Mouse (Mus musculus) midbrain, embryonic 10.5 days (tissue): ENCODE results near the gene Nphp1. TPM values are rescaled to one million over a fixed set of nuclear protein-coding genes. Genes with fewer than 3 reads are reported as not detected.

Experiments used
- DNase-seq: peaks from one replicate; pipeline ENCODE4 v3.0.0-alpha.2; 2017; ENCODE audit warnings: low spot score
- H3K27ac ChIP-seq: fragments of 300-500 bp; sonication (generic); replicated peaks from 2 replicates; pipeline ENCODE4 v1.5.1; 2016; ENCODE audit warnings: mild to moderate bottlenecking
- H3K27me3 ChIP-seq: fragments of 300-500 bp; sonication (generic); 2 replicates; pipeline ENCODE4 v1.6.1; 2016; ENCODE audit warnings: low read depth, mild to moderate bottlenecking; ENCODE audit not compliant: poor library complexity, severe bottlenecking
- H3K36me3 ChIP-seq: fragments of 300-500 bp; sonication (generic); 2 replicates; pipeline ENCODE4 v1.6.1; 2016; ENCODE audit warnings: mild to moderate bottlenecking, moderate library complexity
- H3K4me1 ChIP-seq: fragments of 300-500 bp; sonication (generic); 2 replicates; pipeline ENCODE4 v1.6.1; 2016
- H3K4me3 ChIP-seq: fragments of 300-500 bp; sonication (generic); 2 replicates; pipeline ENCODE4 v1.5.1; 2016; ENCODE audit warnings: mild to moderate bottlenecking, moderate library complexity
- H3K9me3 ChIP-seq: fragments of 300-500 bp; sonication (generic); replicated peaks from 2 replicates; pipeline ENCODE4 v1.6.1; 2016; ENCODE audit warnings: mild to moderate bottlenecking
- WGBS: fragments of 180-500 bp; shearing (Covaris S2); methylation state at CpG from one replicate; pipeline ENCODE4 v1.1.7; 2016; 5-methylcytosine and 5-hydroxymethylcytosine counted together
- polyA plus RNA-seq: library from polyadenylated mRNA; unstranded; fragments of >200 nt; fragmentation: Nextera tagmentation; extraction: Ambion mirVana; gene quantifications from 2 replicates; pipeline ENCODE4 v1.2.1, GENCODE M21; 2016

Gene Nphp1
- polyA plus RNA-seq, 1 experiment from 2014 or later, result 45.1 TPM

DNA sequence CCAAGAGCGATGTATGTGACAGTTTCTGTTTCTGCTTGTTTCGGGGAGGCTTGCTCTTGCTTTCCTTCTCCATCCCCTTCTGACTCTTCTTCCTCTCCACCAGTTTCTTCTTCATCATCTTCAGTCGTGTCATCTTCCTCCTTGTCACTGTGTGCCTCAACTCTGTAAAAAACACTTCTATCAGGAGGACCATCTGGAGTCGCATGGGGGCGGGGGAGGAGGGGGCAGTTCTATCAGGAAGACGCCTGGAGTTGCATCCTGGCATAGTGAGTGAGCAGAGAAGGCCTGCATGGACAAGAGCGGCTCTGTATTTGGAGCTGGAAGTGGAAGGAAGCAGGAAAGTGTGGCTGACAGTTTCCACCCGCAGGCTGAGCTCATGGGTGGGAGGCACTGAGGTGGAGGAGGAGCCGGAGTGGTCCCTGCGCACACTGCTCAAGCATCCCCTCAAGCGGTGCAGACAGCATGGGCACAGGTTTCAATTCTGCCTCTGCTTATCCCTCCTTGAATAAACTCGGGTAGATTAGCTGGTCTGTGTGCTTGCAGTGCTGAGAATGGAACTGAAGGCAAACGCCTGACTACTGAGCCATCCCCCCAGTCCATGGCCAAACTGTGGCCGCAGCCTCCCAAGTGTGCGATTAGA is 14.6 kb downstream of the Nphp1 start:
- Histone ChIP-seq H3K27ac (peak overlapping the region; percentile 85), H3K36me3 (peaks cover 75% of the 10 kb centered on the region), H3K4me1 (peaks cover 17% of the 10 kb centered on the region), H3K9me3 (no peaks in the 10 kb centered on the region), H3K4me3 (peak overlapping the region; percentile 32; the same call in 1 of the 2 replicates), H3K27me3 (no peaks in the 10 kb centered on the region)
- DNase-seq, result peak; percentile 51
- 31% methylated on average over 15 of the region's 15 CpGs for WGBS

DNA sequence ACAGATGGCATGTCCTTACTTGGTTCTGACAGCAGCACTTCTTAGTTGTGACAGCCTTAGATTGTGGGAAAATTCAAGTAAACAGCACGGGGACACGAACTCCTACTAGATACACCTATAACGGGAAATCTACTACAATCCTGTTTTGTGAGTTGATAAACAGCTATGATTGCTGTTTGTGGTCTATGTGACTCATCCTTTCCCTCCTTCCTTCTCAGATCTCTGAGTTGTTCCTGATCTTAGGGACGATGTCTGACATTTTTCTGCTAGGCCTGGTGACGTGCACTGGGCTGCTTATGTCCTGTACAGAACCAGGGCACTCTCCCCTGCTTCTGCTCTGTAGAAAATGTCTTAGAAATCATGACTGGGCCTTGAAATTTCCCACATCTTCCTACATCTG is 27.1 kb downstream of the Nphp1 start:
- peaks cover 94% of the 10 kb centered on the region for H3K36me3 ChIP-seq
- WGBS, result 94% methylated on average over 5 of the region's 5 CpGs

DNA sequence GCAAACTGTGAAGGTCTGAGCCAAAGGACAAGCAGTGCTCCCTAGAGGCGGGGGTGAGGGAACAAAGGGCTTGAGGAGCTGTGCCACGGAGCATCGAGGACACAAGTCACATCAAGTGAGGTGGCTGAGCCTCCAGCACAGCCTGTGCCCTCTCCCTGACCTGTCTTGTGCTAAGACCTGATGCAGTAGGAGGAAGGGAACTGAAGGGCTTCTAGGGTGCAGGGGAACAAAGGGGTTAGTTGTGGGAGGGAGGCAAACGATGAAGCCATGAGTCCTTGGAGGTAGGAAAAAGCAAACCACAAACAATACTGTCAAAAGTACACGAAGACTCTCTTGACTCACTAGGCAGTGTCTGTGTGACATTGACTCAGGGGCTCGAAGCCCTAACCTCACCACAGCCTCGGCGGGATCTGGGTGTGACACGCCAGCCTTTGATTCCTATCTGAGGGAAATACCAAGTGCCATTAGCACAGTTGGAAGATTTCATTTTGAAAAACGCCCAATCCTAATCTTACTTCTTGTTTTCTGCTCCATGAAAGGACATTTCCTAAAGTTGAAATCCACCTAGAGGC is 28.2 kb downstream of the Nphp1 start:
- DNase-seq, result no peak
- Histone ChIP-seq H3K4me3 (no peak overlapping the region), H3K36me3 (peaks cover 95% of the 10 kb centered on the region), H3K27me3 (no peaks in the 10 kb centered on the region), H3K27ac (0 out of 2 replicates have a peak overlapping the region, but pooled peaks have one; percentile 9), H3K4me1 (0 out of 2 replicates have a peak, but pooled peaks cover 3% of the 10 kb centered on the region), H3K9me3 (no peaks in the 10 kb centered on the region)
- 79% methylated on average over 10 of the region's 10 CpGs for WGBS

More for the DNA sequence above, 27.1 kb downstream of the Nphp1 start:
- H3K4me3 ChIP-seq, result no peak overlapping the region
- DNase-seq, result no peak
- H3K27ac ChIP-seq, result no peak overlapping the region
- no peaks in the 10 kb centered on the region for H3K27me3 ChIP-seq
- 0 out of 2 replicates have a peak, but pooled peaks cover 3% of the 10 kb centered on the region for H3K4me1 ChIP-seq
- H3K9me3 ChIP-seq, result no peaks in the 10 kb centered on the region

DNA sequence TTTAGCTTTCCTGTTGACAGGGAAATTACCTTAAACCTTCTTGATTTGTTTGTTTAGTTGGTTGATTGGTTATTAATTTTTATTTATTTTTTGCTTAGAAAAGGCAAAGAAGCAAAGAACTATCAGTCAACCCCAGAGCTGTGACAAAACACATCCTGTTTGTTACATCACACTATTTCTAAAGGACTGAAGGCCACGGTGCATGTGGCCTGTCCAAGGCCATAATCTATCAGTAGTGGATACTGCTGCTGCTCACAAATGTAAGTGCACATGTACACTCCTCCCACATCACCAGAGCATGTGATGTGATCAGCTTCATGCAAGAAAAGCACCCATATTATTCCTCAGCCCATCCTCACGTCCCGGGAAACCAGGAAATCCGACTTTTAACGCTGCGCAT is 28.7 kb downstream of the Nphp1 start:
- Histone ChIP-seq H3K9me3 (no peaks in the 10 kb centered on the region), H3K36me3 (peaks cover 95% of the 10 kb centered on the region), H3K27me3 (no peaks in the 10 kb centered on the region), H3K4me3 (no peak overlapping the region), H3K4me1 (0 out of 2 replicates have a peak, but pooled peaks cover 3% of the 10 kb centered on the region), H3K27ac (0 out of 2 replicates have a peak overlapping the region, but pooled peaks have one; percentile 9)
- 89% methylated on average over 6 of the region's 6 CpGs for WGBS
- no peak for DNase-seq

DNA sequence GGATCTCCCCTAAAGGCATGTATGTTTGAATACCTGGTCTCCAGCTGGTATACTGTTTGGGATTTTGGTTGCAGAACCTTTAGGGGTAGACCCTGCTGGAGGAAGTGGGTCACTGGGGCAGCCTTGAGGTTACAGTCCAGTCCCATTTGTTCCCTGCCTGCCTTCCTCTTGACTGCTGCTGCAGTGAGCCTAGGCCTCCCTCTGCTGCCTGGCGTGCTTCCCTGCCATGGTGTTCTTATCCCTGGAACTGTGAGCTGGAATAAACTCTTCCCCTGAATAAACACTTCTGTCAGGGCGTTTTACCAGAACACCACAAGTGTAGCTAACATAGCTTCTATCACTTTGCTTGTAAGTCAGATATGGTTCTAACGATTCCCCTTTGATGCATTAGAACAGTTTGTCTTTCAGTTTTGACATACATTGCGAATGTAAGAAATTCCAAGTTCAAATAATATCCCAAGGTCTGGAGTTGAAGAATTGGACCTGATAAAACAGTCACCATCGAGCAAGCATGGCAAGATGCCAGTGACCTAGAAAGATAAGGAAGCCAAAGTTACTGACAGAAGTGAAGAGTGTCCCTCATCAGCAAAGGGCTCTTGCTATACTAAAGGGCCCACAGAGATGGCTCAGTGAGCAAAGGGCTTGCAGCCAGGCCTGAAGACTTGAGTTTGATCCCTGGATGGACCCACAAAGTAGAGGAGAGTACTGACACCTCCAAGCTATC is 29.4 kb downstream of the Nphp1 start:
- no peak for DNase-seq
- Histone ChIP-seq H3K9me3 (no peaks in the 10 kb centered on the region), H3K36me3 (peaks cover 94% of the 10 kb centered on the region), H3K4me1 (0 out of 2 replicates have a peak, but pooled peaks cover 3% of the 10 kb centered on the region), H3K27me3 (no peaks in the 10 kb centered on the region), H3K4me3 (no peak overlapping the region), H3K27ac (no peak overlapping the region)
- 90% methylated on average over 5 of the region's 5 CpGs for WGBS

DNA sequence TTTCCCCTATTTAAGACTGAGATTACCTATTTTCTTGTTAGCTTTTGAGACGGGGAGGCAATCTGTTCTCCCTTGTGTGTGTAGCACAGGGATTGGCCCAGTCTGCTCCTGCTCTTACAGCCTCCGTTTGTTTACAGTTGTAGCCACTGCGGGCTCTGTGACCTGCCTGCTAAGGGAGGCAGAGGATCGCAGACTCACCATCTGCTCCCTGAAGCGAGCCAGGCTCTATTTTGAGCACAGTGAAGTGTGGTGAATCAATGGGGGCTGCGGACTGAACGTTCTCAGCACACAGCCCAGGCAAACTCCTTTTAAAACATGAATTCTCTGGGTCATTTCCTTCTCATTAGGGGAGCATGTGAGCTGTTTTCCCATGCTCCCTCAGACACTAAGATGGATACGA is 31.5 kb downstream of the Nphp1 start:
- 0 out of 2 replicates have a peak, but pooled peaks cover 3% of the 10 kb centered on the region for H3K4me1 ChIP-seq
- DNase-seq, result no peak
- no peaks in the 10 kb centered on the region for H3K9me3 ChIP-seq
- no peaks in the 10 kb centered on the region for H3K27me3 ChIP-seq
- WGBS, result 52% methylated on average over 8 of the region's 8 CpGs
- peaks cover 87% of the 10 kb centered on the region for H3K36me3 ChIP-seq
- H3K4me3 ChIP-seq, result no peak overlapping the region
- H3K27ac ChIP-seq, result peak overlapping the region; percentile 17; the same call in 1 of the 2 replicates

DNA sequence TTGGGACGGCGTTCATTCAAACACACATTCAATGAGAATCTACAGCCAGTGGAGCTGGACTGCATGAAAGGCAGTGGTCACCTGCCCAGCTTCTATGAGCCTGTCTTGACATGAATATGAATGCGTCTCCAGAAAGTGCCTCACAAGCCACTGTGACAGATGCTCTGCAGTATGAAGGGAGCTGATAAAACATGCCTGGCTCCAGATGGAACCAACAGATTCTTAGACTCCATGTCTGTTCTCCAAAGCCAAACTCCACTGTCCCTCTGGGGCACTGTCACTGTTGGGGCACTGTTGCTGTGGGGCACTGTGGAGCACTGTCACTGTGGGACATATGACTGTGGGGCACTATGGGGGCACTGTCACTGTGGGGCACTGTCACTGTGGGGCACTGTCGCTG is 34.6 kb downstream of the Nphp1 start:
- 94% methylated on average over 4 of the region's 4 CpGs for WGBS
- Histone ChIP-seq H3K4me3 (no peak overlapping the region), H3K9me3 (no peaks in the 10 kb centered on the region), H3K4me1 (0 out of 2 replicates have a peak, but pooled peaks cover 3% of the 10 kb centered on the region), H3K36me3 (peaks cover 57% of the 10 kb centered on the region), H3K27me3 (no peaks in the 10 kb centered on the region), H3K27ac (no peak overlapping the region)
- DNase-seq, result no peak

DNA sequence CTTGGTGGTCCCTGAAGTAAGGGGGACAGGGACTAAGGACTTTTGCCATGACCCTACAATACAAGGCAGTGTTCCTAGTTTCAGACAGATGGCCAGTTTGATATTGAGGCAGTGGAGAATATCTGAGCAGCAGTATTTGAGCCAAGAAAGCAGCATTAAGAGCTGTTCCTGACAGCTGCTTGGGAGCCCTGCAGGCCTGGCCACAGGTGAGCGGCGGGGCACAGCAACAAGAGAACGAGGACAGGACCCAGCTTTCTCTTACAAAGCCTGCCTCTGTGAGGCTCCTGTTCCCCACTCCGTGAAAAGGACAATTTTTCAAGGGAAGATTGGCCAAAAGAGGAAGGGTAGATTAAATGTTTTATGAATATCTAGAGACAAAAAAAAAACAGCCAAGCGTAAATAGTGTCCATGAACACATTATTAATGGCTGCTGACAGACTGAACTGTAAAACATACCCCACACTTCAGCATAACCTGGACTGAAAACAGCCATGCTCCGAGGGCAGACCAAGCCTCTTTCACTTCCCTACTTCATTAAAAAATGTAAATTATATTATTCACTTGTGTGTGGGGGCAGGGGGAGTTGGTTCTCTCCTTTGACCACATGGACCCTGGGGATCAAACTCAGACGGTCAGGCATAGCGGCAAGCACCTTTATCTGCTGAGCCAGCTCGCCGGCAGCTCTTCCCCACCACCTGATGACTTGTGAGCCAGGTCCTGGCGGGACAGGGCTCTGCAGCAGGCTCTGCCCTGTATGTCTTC is 36.7 kb downstream of the Nphp1 start:
- H3K27me3 ChIP-seq, result no peaks in the 10 kb centered on the region
- 0 out of 2 replicates have a peak, but pooled peaks cover 2% of the 10 kb centered on the region for H3K4me1 ChIP-seq
- DNase-seq, result no peak
- WGBS, result 85% methylated on average over 11 of the region's 11 CpGs
- H3K9me3 ChIP-seq, result no peaks in the 10 kb centered on the region
- H3K36me3 ChIP-seq, result peaks cover 38% of the 10 kb centered on the region
- H3K27ac ChIP-seq, result no peak overlapping the region
- H3K4me3 ChIP-seq, result no peak overlapping the region

DNA sequence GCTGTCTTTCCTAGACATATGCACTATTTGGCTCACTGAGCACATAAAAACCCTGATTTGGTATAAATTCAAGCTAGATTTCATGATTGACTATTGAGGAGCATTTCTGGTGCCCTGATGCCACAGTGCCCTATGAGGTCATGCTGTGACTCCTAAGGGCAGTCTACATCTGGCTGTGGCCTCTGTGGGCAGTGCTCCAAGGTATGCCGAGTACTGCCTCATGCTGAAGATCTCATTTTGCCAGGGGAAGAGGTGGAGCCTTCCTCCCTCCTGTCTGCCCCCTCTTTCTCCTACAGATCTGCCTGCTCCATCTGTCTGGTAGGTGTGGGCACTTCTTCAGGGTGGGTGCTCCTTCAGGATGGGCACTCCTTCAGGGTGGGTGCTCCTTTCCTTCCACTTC is 39.3 kb downstream of the Nphp1 start:
- WGBS, result 79% methylated on average over 1 of the region's 1 CpGs
- DNase-seq, result no peak
- Histone ChIP-seq H3K9me3 (no peaks in the 10 kb centered on the region), H3K36me3 (peaks cover 26% of the 10 kb centered on the region), H3K4me3 (no peak overlapping the region), H3K27me3 (no peaks in the 10 kb centered on the region), H3K4me1 (no peaks in the 10 kb centered on the region), H3K27ac (no peak overlapping the region)

DNA sequence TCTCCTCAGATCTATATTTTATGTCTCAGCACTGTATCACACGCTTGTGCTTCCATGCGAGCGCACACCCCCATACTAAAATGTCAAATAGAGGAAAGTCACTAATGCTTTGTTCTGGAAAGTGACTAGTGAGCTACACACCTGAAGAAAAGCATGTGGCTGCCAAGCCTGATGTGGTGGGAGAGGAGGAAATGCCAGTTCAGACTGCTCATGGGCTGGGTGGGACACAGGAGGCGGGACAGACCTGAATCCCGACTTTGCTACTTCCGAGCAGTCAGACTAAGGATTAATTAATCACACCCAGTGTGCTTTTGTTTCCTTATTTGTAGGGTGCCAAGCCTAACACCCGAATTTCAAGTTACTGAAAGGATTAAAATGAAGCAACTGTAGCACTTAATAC is 40.4 kb downstream of the Nphp1 start:
- H3K36me3 ChIP-seq, result peaks cover 25% of the 10 kb centered on the region
- no peak overlapping the region for H3K4me3 ChIP-seq
- no peak for DNase-seq
- WGBS, result 70% methylated on average over 7 of the region's 7 CpGs
- no peaks in the 10 kb centered on the region for H3K4me1 ChIP-seq
- no peaks in the 10 kb centered on the region for H3K27me3 ChIP-seq
- H3K9me3 ChIP-seq, result no peaks in the 10 kb centered on the region
- no peak overlapping the region for H3K27ac ChIP-seq

DNA sequence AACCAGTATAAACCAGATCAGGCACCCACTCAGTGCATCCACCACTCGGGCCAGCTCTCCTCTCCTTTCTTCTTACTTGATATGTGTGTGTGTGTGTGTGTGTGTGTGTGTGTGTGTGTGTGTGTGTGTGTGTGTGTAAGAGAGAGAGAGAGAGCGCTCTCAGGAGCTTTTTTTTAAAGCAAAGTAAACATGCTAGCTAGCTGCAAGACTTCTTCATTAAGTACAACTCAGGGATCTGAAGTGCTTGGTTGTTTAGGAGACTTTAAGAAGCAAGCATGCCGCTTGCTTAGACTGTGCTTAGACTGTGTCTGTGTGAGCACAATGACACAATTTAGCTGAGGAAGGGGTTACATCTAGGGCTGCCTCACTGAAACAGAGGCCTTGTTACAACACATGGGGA is 46.1 kb downstream of the Nphp1 start:
- Histone ChIP-seq H3K9me3 (no peaks in the 10 kb centered on the region), H3K36me3 (peaks cover 43% of the 10 kb centered on the region), H3K4me1 (no peaks in the 10 kb centered on the region), H3K4me3 (no peak overlapping the region), H3K27ac (no peak overlapping the region), H3K27me3 (no peaks in the 10 kb centered on the region)
- DNase-seq, result no peak
- WGBS, result 90% methylated on average over 3 of the region's 3 CpGs

DNA sequence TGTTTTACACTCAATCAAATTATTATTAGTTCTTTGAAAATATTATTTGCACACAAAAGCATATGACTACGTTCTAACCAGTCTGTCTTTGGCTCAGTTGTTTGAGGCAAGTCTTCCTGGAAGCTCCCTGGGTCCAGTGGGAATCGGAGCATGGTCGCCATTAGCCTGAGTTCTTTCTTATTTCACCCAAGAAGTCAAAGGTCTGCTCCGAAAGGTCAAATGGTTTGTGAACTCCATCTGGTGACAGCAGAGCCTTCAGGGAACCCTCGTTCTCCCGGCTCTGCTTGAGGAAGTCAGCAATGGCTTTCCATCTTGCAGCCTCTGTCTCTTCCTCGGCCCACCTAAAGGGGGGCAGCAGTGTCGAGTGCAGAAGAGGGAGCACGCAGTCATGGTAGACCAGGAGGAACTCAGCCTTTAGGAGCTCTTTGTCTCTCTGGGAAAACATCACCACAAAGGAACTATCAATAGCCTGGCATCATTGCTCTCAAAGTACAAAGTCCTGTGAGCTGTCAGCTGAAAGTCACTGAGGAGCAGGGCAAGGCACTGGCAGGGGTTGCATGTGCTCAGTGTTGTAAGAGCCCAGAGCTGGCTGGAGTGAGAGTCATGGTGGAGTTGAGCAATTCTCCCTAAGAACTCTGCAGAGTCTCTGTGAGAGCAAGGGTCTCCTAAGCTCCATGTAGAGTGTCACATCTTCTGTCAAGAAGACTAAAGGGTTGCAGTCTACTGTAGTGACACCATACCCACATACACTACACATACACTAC is 47.8 kb downstream of the Nphp1 start:
- WGBS, result 80% methylated on average over 9 of the region's 9 CpGs
- Histone ChIP-seq H3K27me3 (no peaks in the 10 kb centered on the region), H3K27ac (no peak overlapping the region), H3K9me3 (no peaks in the 10 kb centered on the region), H3K4me1 (no peaks in the 10 kb centered on the region), H3K4me3 (no peak overlapping the region), H3K36me3 (peaks cover 43% of the 10 kb centered on the region)
- DNase-seq, result no peak
